Mouse (Mus musculus) fibroblast of lung, adult 2 months (primary cell): ENCODE data around the gene Kcna6.

Experiments
- DNase-seq: peaks from one replicate; pipeline ENCODE4 v3.0.0-alpha.2; 2011; ENCODE audit warnings: low read depth

Kcna6 gene

DNA sequence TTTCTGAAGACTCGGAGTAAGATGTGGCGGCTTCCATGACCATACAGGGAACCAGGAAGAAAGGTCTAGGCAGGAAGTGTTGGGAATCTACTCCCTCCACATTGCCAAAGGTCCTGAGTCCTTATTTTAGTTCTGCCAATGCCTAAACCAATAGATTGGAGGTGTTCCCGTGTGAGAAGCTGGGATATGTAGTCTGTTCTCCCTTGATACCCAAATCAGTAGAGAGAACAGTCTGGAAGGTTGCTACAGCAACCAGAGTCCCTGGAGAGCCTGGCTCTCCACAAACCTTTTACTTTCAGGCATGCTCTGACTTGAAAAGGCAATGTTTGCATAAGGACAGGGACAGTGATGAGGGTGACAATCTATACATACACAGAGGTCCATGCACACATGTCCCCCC, 4.7 kb downstream of the Kcna6 start:
- DNase-seq: no peak

DNA sequence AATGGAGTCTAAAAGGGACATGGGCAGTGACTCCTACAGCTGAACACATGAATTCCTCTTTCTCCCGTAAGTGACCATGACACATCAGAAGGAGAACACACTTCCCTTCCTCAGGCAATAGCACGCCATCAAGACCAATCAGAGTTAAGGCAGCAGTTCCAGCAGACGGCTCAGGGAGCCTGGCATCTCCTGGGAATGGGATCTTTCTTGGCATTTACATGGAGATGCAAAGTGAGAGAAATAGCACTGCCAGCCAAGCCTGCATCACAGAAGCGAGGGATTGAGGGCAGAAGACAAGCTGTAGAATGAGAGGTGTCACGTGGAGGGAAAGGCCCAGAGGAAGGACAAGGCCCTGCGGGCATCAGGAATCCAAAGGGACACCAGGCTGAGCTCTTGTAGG, 7.8 kb downstream of the Kcna6 start:
- no peak for DNase-seq

DNA sequence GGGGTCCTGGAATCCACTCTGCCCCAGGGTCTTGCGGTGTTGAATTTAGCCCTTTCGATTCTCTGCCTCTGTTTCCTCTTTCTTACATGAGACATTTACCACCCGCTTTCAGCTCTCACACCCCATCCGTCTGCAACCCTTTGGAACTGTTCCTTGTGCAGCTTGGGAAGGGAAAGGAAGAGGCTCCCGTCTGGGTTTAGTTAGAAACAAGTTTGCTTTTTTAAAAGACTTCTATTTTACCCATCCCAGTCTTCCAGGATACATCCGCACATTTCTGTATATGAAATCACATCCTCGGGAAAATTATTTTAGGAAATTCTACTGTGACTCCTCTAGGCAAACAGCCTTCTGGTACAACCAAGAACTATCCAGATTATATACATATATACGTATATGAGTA, 11.7 kb downstream of the Kcna6 start:
- DNase-seq: no peak

DNA sequence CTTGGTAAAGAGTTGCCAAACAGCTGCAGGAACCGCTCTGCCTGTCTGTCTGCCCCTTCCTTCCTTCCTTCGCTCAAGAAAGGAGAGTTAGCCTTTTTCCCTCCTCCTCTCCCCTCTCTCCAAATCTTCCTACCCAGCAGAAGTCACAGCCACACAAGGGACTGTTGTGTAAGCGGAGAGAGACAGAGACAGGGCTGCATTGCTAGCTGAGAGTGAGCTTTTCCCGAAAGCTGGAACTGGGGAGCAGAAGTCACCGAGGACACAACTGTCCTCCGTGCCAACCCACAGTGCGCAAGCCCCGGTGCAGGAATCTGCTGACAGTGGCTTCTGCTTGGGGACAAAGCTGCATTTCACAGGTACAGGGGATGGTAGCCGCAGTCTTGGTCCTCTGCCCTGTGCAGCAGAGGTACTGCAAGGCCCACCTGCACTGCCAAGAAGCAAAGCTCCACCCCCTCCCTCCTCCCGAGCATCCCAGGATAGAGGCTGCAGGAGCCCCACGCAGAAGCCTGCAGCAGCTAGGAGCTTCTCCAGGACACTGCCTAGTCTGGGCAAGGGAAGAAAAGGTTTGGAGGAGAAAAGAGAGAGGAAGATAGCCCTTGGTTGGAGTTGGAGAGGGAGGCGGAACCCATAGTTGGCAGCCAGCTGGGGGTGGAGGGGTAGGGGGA, 21.9 kb downstream of the Kcna6 start:
- DNase-seq: no peak

DNA sequence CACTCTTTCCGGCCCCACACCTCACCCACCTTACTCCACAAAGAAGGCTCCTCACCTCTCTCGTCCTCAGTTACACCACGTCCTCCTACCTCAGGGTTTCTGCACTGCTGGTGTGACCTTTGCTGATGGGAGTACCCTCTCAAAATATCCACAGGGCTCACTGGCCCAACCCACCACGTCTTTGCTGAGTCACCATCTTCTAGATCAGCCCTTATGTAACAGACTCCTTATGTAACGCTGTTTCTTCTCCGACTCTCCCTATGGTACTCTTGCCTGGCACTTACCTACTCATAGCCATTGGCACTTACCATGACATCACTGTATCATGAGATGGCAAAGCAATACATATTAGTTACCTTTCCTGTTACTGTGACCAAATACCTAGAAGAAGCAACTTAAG, 27.9 kb downstream of the Kcna6 start:
- DNase-seq: no peak

DNA sequence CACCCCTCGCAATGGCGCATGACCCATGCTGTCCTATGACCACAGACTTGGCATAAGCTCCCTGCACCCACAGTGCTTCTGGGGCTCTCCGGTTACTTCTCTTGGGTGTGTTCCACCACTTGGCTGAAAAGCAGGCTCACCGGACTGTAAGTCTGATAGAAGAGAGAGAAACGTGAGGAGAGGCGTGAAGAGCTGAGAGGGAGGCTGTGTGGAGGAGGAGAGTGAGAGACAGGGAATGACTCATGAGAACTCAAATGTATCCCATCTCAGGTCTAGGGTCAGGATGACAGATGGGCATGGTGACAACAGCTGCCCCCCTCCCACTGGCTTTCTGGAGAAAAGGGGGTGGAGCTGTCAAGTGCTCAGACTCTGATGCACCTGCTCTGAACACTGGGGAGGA, 34.5 kb downstream of the Kcna6 start:
- no peak for DNase-seq

DNA sequence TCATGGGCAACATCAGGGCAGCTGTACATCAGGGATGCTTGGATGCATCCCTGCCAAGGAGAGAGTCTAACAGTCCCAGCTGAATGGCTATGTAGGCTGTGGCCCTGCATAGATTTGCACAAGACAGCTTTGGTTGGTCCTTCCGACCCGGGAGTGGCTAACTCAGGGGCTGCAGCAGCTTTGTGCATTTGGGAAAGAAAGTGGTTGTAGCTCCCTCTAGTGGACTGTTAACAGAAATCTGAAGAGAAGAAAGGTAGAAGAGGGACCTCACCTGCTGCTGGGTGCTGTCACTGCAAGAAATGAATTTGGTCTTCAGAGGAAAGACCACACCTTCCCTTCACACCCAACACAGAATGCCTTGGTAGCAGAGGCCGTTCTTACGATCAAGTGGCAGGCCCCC, 36.0 kb downstream of the Kcna6 start:
- DNase-seq: no peak

DNA sequence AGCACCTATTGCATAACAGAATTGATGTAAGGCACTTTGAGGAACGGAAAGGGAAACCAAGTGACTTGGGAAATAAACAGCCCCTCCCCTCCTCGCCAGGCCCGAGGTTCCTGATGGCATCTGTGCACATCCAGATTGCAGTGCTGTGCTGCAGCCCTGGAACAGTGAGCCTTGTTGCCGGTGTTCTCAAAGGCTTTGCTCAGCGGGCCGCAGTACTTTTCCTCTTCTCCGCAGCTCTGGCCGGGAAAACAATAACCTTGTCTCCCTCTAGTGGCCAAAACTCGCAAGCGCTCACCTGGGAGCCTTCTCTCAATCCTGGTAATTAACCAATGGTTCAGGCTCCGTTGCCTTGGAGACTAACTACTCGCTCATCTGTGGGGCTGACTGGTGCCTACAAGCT, 38.4 kb downstream of the Kcna6 start:
- peak; percentile 19 for DNase-seq

DNA sequence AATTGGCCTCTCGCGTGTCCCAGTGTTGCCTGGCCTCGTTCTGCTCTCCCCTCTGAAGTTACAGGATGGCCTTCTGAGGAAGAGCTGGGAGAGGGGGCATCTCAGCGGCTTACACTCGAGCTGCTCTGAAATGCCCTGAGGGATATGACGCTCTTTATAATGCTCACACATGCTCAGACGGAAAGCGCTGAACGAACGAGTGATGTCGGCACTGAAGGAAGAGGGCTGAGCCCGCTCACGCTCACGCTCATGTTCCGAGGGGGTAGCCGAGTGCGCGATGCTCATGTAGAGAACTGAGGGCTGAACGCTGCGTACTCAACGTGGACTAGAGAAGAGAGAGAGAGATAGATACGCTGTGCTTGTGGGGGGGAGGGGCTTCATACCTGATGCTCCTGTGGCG, 39.3 kb downstream of the Kcna6 start:
- no peak for DNase-seq

DNA sequence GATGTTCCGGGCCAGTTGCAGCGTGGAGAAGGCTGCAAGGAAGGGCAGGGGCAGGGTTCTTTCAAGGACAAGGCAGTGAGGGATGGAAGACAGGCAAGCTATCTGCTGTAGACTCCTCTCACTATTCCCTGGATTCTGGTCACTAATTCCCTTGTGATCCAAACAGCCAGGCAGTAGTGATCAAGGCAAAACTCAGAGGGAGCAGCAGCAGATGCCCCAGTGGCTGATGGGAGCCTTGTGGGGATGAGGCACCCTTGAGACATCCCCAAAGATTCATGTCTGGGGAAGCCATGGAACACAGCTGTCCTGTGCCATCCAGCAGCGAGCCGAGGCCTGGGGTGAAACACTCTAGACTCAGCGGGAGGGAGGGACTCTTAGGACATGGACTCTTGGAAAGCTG, 40.5 kb downstream of the Kcna6 start:
- no peak for DNase-seq

DNA sequence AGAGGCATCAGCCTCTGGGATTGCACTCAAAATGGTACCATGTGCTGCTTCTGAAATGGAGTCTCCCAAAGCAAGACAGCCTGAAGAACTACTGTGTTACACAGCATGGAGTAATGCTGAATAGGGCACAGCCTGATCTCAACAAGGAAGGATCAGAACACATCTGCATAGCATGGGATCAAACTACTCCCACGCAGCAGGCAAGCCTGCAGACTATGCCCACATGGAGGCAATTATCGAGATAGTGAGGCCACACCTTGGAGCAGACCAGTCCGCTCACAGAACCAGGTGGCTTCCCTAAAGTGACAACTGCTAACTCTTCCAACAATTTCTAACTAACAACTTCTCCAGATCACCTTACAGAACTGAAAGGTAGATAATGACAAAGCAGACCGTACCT, 53.4 kb downstream of the Kcna6 start:
- DNase-seq: no peak

DNA sequence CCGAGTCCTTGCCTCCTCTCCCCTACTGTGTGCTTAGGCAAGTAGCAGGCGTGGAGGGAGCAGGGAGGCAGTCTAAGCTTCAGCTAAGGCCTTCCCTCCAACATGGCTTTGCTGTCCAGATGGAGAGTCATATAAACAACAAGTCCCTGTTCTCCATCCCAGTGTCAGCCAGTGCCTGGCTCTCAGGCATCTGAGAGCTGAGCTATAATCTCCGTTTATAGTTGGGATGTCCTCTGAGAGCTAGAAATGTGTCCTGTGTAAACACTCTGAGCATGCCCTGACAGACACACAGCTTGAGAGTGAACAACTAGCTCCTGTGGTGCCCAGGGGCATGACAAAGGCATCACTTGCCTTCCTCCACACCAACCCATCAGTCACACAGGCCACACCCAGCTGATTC, 55.3 kb downstream of the Kcna6 start:
- no peak for DNase-seq

DNA sequence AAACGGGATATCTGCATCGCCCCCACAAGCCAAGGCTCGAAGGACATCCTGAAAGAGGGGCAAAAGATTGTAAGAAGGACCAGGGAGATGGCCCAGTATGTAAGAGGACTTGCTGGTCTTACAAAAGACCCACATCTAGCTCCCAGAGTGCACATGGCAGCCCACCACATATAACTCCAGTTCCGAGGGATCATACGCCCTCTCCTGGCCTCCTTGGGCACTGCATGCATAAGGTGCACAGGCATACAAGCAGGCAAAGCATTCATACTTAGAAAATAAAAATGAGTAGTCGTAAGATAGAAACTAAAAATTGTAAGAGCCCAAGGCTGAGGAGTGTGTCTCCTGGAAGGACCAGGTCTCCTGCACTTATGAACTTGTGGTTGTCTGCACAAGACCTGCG, 61.5 kb downstream of the Kcna6 start:
- no peak for DNase-seq

DNA sequence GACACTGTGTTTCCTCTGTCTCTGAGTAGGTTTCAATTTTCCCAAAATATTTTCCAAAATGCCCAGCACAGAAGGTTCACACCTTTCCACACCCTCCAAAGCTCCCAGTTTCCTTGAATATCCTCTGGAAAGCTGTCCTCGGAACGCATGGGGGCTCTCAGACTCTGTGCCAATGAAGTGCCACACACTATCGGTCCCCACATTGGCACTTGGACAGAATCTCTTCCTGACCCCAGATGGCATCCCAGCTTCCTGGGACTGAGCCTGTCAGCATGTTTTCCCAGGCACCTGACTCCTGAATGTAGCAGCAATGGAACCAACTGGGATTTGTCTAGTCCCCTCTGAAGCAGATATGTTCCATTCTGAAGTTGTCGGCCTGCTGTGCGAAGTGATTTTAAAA, 73.5 kb downstream of the Kcna6 start:
- no peak for DNase-seq

DNA sequence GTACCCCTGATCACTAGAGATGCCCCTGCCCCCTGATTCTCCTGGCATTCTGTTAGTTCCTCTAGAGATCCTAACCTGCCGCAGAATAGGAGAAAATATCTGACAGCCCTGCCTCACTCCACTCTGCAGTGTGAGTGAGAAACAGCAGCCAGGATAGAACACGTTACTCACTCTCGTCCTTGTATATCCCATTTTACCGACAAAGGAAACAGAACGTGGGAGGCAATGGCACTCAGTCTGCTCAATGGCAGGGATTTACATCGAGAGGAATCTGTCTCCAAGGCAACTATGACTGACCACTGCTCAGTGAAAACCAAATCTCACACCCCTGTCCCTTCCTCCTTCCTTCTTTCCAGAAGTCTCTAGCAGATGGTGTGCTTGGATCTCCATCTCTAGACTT, 74.4 kb downstream of the Kcna6 start:
- no peak for DNase-seq

DNA sequence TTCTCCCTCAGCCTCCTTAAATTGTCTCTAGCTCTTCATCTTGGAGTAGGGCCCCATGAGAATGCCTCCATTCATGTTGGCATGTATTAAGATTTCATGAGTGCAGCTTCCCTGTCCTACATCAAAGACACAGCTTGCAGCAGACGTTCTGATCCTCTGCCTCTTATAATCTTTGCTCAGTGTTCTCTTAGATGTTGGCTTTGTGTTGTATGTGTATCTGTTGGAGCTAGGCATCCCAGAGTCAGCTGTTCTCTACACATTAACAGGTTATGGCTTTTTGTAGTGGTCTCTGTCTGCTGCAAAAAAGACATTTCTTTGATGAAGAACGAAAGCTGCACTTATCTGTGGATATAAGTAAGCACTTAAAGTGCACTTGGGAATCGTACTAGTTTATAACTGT, 75.9 kb downstream of the Kcna6 start:
- no peak for DNase-seq
